Mouse (Mus musculus): ENCODE measurements around the gene Ccdc120.
"Not testable (repeated sequence)": the region's sequence is repeated elsewhere in the genome, so short reads cannot be mapped to it uniquely, and the experiment has no call there.

Ccdc120 gene

GRCm38 (mm10) chrX:7753627-7754026, 2.9 kb upstream of the Ccdc120 start:
- not testable (repeated sequence) for DNase-seq (ENCODE audit: low spot score)

GRCm38 (mm10) chrX:7745429-7745828, 5.3 kb downstream of the Ccdc120 start:
- DNase-seq (ENCODE audit: low spot score): no peak

GRCm38 (mm10) chrX:7744940-7745339, 5.8 kb downstream of the Ccdc120 start:
- no peak for DNase-seq (ENCODE audit: low spot score)

- DNase-seq (ENCODE audit: low spot score): no peak
Measured at GRCm38 (mm10) chrX:7743470-7743869, 7.2 kb downstream of the Ccdc120 start.

- DNase-seq (ENCODE audit: low spot score): no peak
Measured at GRCm38 (mm10) chrX:7741103-7741502, 9.6 kb downstream of the Ccdc120 start.

- no peak for DNase-seq (ENCODE audit: low spot score)
Measured at GRCm38 (mm10) chrX:7740082-7740819, 10.5 kb downstream of the Ccdc120 start.

GRCm38 (mm10) chrX:7739336-7740081, 11.2 kb downstream of the Ccdc120 start:
- DNase-seq (ENCODE audit: low spot score): no peak

- no peak for DNase-seq (ENCODE audit: low spot score)
Measured at GRCm38 (mm10) chrX:7733571-7734156, 17.0 kb downstream of the Ccdc120 start.

- DNase-seq (ENCODE audit: low spot score): no peak
Measured at GRCm38 (mm10) chrX:7728922-7729265, 21.8 kb downstream of the Ccdc120 start.

GRCm38 (mm10) chrX:7728215-7728921, 22.3 kb downstream of the Ccdc120 start, which contains the start of gene Praf2:
Gene Praf2 (plus strand): TSS chrX:7728439.
- DNase-seq (ENCODE audit: low spot score): no peak

GRCm38 (mm10) chrX:7727176-7727575, 23.5 kb downstream of the Ccdc120 start:
- no peak for DNase-seq (ENCODE audit: low spot score)

- no peak for DNase-seq (ENCODE audit: low spot score)
Measured at GRCm38 (mm10) chrX:7725841-7726240, 24.9 kb downstream of the Ccdc120 start.

- no peak for DNase-seq (ENCODE audit: low spot score)
Measured at GRCm38 (mm10) chrX:7724135-7724534, 26.6 kb downstream of the Ccdc120 start.

- DNase-seq (ENCODE audit: low spot score): no peak
Measured at GRCm38 (mm10) chrX:7722691-7723090, 28.0 kb downstream of the Ccdc120 start.

GRCm38 (mm10) chrX:7722282-7722611, 28.5 kb downstream of the Ccdc120 start:
- no peak for DNase-seq (ENCODE audit: low spot score)

- DNase-seq (ENCODE audit: low spot score): peak; percentile 14
Measured at GRCm38 (mm10) chrX:7721514-7722281, 29.0 kb downstream of the Ccdc120 start, which contains the start of gene Gm45208. Gene Gm45208 (plus strand): TSS chrX:7722245.

- not testable (repeated sequence) for DNase-seq (ENCODE audit: low spot score)
Measured at GRCm38 (mm10) chrX:7716058-7716457, 34.6 kb downstream of the Ccdc120 start.

- peak; percentile 59 for DNase-seq (ENCODE audit: low spot score)
Measured at GRCm38 (mm10) chrX:7714135-7714899, 36.4 kb downstream of the Ccdc120 start, which contains the start of gene Wdr45. Gene Wdr45 (plus strand): TSS chrX:7714333.

- not testable (repeated sequence) for DNase-seq (ENCODE audit: low spot score)
Measured at GRCm38 (mm10) chrX:7713764-7714134, 37.0 kb downstream of the Ccdc120 start.

- peak; percentile 13 for DNase-seq (ENCODE audit: low spot score)
Measured at GRCm38 (mm10) chrX:7696954-7697381, 53.7 kb downstream of the Ccdc120 start, which contains the start of gene Gpkow. Gene Gpkow (plus strand): TSS chrX:7697131.

- DNase-seq (ENCODE audit: low spot score): no peak
Measured at GRCm38 (mm10) chrX:7696520-7696919, 54.2 kb downstream of the Ccdc120 start.

Measured in urinary bladder, postnatal 10 days (tissue).